Mouse (Mus musculus): ENCODE results near the gene Twf2.

Gene Twf2

GRCm38 (mm10) chr9:106179964-106180363 lies 22.9 kb upstream of the Twf2 start:
- DNase-seq = no peak

GRCm38 (mm10) chr9:106182146-106182545 lies 20.8 kb upstream of the Twf2 start:
- DNase-seq = no peak

- DNase-seq = no peak
Observed at GRCm38 (mm10) chr9:106183996-106184395, 18.9 kb upstream of the Twf2 start.

- no peak for DNase-seq
Observed at GRCm38 (mm10) chr9:106191355-106191754, 11.6 kb upstream of the Twf2 start.

GRCm38 (mm10) chr9:106192024-106192423 lies 10.9 kb upstream of the Twf2 start:
- no peak for DNase-seq

DNA sequence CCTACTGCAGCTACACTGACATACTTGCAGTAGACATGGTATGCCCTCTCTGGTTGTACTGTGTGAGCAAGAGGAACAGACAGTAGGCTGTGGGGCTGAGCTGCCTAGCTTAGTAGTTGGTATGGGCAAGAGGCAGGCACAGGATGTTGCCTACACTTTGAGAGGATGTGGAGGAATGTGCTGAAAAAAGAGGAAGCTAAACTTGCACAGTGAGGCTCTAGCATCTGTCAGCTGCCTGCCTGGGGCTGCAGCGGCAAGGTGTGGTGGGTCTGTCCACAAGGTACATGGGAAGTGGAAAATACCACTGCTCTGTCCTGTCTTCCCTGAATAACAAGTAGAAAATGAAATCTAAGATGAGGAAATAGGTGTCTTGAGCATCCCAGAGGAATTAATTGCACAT lies 9.9 kb upstream of the Twf2 start:
- no peak for DNase-seq

- DNase-seq = no peak
Observed at GRCm38 (mm10) chr9:106193930-106194807, 8.7 kb upstream of the Twf2 start.

DNA sequence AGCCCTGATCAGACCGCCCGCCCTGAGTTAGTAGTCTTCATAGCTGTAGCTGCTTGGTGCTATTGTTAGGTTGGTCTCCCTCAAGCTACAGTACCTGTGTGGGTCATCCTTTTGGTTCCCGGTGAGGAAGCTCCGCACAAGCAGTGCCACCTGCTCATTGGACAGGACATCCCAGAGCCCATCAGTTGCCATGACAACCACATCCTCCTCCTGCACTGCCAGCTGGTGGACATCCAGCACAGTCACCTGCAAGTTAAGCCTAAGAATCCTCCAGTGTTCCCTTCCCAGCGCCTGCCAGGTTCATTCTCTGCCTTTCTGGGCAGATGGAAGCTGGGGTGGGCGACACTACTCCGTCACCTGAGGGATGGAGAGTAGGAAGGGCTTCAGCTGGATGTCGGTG lies 7.2 kb upstream of the Twf2 start:
- DNase-seq = no peak

DNA sequence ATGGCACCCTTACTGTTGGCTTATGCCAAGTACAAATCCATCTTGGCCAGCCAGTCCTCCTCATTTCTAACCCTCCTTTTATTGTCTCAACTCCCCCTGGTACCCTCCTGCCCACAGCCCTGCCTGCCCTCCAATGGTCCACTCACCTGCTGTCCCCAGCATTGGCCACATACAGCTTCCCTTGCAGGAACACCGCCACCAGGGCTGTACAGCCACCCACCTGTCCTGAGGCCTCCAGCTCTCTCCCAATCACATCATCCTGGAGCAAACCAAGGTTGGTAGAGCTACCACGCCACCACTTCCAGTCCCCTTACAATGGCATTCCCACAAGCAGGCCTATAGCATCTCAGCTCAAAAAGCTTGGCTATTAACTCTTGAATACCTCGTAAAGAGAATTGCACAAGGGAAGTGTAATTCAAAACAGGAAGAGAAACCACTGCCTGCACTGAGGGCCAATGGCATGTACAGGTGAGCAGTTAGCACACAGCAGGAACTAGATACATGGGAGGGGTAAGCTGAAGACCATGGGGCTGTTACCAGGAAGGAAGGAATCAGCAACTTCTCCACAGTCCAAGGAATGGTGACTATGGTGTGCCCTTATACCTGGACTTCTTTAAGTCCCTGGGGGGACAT lies 5.7 kb upstream of the Twf2 start:
- DNase-seq = no peak

GRCm38 (mm10) chr9:106197732-106198131 lies 5.2 kb upstream of the Twf2 start:
- DNase-seq = no peak

GRCm38 (mm10) chr9:106198962-106199458 lies 3.9 kb upstream of the Twf2 start:
- DNase-seq = peak; percentile 53

DNA sequence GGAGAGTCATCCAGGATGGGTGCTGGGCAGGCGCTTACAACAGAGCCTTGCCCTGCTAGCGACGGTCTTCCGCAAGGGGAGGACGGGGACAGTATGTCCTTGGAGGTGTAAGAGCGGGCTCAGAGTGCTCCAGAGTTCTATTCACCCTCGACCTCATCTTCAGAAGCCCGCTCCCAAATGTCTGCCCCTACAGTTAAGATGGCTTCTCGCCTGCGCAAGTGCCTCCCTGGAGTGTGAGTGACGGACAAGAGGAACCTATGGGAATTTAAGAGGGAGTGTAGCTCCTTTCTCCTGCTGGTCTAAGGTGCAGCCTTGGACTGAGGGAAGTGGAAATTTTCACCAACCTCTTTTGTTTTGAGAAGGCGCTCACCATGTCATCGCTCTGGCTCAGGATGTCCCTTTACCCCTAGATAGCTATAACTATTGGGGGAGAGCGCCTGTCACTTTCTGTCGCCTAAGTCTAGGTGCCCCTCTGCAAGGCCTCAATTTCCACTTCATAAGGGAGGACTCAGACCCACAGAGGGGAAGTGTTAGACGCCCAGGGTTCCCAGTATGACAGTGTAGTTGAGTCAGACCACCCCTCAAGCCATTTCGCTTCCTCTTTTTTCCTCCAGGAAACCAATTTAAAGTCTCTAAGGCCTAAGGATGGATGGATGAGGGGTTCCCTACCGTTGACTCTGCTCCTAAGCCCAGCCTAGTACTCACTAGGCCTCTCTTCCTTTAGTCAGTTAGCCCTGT lies 3.2 kb upstream of the Twf2 start, which contains the start of gene Ppm1m:
TSS of gene Ppm1m (minus strand) at position 212 of the 738 bp plus-strand sequence.
- no peak for DNase-seq

- DNase-seq = no peak
Observed at GRCm38 (mm10) chr9:106201895-106202294, 1.0 kb upstream of the Twf2 start.

DNA sequence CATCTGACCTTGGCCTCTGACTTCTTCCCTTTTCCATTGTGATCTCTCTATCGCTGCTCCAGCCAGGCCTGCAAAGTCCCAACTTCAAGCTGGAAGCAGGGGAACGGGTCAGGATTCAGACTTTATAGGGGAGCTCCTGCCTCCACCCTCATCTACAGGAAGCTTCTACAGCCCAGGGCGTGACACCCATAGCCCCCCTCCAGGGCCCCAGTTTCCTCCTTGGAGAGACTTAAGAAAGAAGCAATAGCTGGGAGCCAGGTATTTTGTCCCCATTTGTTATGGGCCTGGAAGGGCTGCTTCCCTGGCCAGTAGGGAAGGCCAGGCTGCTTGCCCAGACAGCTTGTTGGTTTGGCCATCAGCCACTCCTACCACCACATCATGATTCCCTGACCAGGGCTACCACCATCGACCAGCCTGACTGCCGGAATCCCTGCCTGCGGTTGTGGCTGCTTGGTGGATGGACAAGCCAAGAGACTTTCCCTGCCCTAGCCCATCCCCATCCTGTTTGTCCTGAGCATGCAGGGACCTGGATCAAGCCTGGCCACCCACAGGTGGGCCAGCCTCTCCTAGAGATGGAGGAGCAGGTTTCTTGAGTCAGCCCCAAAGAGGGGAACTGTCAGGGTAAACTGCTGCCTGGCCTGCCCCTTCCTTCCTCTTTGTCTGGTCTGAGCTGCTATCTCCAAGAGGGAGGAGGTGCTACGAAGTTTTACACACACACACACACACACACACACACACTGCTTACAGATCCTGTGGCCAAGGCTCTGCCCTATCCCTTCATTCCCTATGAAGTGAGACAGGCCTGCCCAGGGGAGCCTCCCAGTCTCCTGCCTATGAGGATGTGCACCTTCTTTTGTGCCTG lies 1.3 kb downstream of the Twf2 start:
- DNase-seq = no peak

- no peak for DNase-seq
Observed at GRCm38 (mm10) chr9:106205713-106206290, 2.9 kb downstream of the Twf2 start.

- no peak for DNase-seq
Observed at GRCm38 (mm10) chr9:106206515-106206914, 3.6 kb downstream of the Twf2 start.

GRCm38 (mm10) chr9:106208181-106208580 lies 5.3 kb downstream of the Twf2 start:
- DNase-seq = no peak

DNA sequence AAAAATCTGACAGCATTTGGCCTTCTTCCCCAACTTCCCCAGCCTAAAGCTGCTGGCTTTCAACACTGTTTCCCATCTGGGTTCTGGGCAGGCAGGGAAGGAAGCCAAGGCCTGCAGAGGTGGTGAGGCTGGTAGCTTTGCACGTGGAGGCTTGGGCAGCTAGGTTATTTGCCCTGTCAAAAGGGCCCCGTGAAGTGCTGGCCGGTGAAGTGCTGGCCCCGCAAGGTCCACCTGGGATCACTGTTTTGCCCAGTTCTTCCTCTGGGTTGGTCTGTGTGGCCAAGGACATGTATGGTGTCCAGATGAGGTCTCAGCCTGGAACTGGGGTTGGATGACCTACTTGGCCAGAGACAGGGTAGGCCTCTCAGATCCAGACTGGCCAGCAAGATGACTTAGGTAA lies 7.0 kb downstream of the Twf2 start:
- no peak for DNase-seq

- no peak for DNase-seq
Observed at GRCm38 (mm10) chr9:106210853-106211609, 8.1 kb downstream of the Twf2 start.

DNA sequence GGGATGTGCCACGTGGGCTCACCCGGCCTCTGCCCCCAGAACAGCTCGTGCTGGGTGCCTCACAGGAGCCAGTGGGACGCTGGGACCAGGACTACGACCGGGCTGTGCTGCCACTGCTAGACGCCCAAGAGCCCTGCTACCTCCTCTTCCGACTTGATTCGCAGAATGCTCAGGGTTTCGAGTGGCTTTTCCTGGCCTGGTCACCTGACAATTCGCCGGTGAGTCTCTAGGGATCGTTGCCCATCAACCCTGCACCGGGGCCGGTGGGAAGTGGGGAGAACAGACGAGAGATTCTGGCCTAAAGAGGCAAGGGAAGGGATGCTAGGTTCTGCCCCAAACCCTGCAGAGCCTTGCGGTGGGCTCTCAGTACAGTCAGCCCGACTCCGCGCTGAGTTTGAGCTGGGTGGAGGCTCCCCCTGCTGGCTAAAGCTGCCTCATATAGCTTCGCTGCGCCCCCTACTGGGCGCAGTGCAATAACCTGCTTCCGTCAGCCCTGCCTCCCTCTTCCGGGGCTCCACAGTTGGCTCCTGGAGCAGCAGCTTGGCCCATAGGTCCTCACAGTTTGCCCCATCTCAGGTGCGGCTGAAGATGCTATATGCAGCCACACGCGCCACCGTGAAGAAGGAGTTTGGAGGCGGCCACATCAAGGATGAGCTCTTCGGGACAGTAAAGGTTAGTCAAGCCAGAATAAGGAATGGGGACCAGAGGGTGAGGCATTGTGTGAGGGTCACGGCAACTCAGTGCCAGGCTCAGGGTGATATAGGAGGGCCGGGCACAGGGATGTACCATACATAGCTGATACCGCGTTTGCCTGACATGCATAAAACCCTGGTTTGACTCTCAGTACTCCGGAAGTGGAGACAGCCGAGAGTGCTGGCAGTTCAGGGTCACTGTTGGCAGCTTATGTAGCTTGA lies 9.0 kb downstream of the Twf2 start:
- DNase-seq = peak; percentile 95
